Mouse (Mus musculus): ENCODE results near the gene Pcid2. TPM values are rescaled to one million over a fixed set of nuclear protein-coding genes. Genes with fewer than 3 reads are reported as not detected.

Pcid2 gene
- polyA plus RNA-seq, 1 experiment: 10.0 TPM

- Histone ChIP-seq H3K36me3 (replicated peaks; ENCODE audit: low read length) (peaks cover 91% of the 10 kb centered on the region), H3K9me3 (no peaks in the 10 kb centered on the region), H3K27me3 (replicated peaks) (no peaks in the 10 kb centered on the region), H3K4me1 (peaks cover 60% of the 10 kb centered on the region), H3K4me3 (replicated peaks) (peak overlapping the region; percentile 9)
- TF ChIP-seq GATA1 (IDR thresholded peaks at IDR 0.05; ENCODE audit: borderline replicate concordance, low read length) (no peak), FLI1 (IDR thresholded peaks at IDR 0.05; ENCODE audit: low read length) (no peak)
Observed at GRCm38 (mm10) chr8:13122887-13123421, 17.7 kb upstream of the Pcid2 start.

GRCm38 (mm10) chr8:13120882-13121665 is 15.8 kb upstream of the Pcid2 start:
- Histone ChIP-seq H3K4me3 (replicated peaks) (peak overlapping the region; percentile 40), H3K36me3 (replicated peaks; ENCODE audit: low read length) (peaks cover 82% of the 10 kb centered on the region), H3K9me3 (no peaks in the 10 kb centered on the region), H3K4me1 (peaks cover 68% of the 10 kb centered on the region), H3K27me3 (replicated peaks) (no peaks in the 10 kb centered on the region)
- TF ChIP-seq FLI1 (IDR thresholded peaks at IDR 0.05; ENCODE audit: low read length) (no peak), GATA1 (IDR thresholded peaks at IDR 0.05; ENCODE audit: borderline replicate concordance, low read length) (no peak)

GRCm38 (mm10) chr8:13118516-13118915 is 13.3 kb upstream of the Pcid2 start:
- Histone ChIP-seq H3K4me1 (peaks cover 52% of the 10 kb centered on the region), H3K27me3 (replicated peaks) (no peaks in the 10 kb centered on the region), H3K36me3 (replicated peaks; ENCODE audit: low read length) (peaks cover 80% of the 10 kb centered on the region), H3K4me3 (replicated peaks) (no peak overlapping the region), H3K9me3 (no peaks in the 10 kb centered on the region)
- no peak for TF ChIP-seq FLI1 (IDR thresholded peaks at IDR 0.05; ENCODE audit: low read length)
- no peak for TF ChIP-seq GATA1 (IDR thresholded peaks at IDR 0.05; ENCODE audit: borderline replicate concordance, low read length)

- Histone ChIP-seq H3K27me3 (replicated peaks) (no peaks in the 10 kb centered on the region), H3K4me1 (peaks cover 48% of the 10 kb centered on the region), H3K9me3 (no peaks in the 10 kb centered on the region), H3K36me3 (replicated peaks; ENCODE audit: low read length) (peaks cover 83% of the 10 kb centered on the region), H3K4me3 (replicated peaks) (no peak overlapping the region)
- no peak for TF ChIP-seq GATA1 (IDR thresholded peaks at IDR 0.05; ENCODE audit: borderline replicate concordance, low read length)
- TF ChIP-seq FLI1 (IDR thresholded peaks at IDR 0.05; ENCODE audit: low read length): no peak
Observed at GRCm38 (mm10) chr8:13117096-13117495, 11.8 kb upstream of the Pcid2 start.

GRCm38 (mm10) chr8:13113232-13113631 is 8.0 kb upstream of the Pcid2 start:
- Histone ChIP-seq H3K4me1 (peaks cover 46% of the 10 kb centered on the region), H3K4me3 (replicated peaks) (no peak overlapping the region), H3K9me3 (no peaks in the 10 kb centered on the region), H3K36me3 (replicated peaks; ENCODE audit: low read length) (peaks cover 69% of the 10 kb centered on the region), H3K27me3 (replicated peaks) (no peaks in the 10 kb centered on the region)
- TF ChIP-seq GATA1 (IDR thresholded peaks at IDR 0.05; ENCODE audit: borderline replicate concordance, low read length): no peak
- no peak for TF ChIP-seq FLI1 (IDR thresholded peaks at IDR 0.05; ENCODE audit: low read length)

GRCm38 (mm10) chr8:13111917-13112316 is 6.7 kb upstream of the Pcid2 start:
- Histone ChIP-seq H3K9me3 (no peaks in the 10 kb centered on the region), H3K4me3 (replicated peaks) (no peak overlapping the region), H3K36me3 (replicated peaks; ENCODE audit: low read length) (peaks cover 64% of the 10 kb centered on the region), H3K4me1 (peaks cover 49% of the 10 kb centered on the region), H3K27me3 (replicated peaks) (no peaks in the 10 kb centered on the region)
- TF ChIP-seq FLI1 (IDR thresholded peaks at IDR 0.05; ENCODE audit: low read length) (no peak), GATA1 (IDR thresholded peaks at IDR 0.05; ENCODE audit: borderline replicate concordance, low read length) (no peak)

- TF ChIP-seq GATA1 (IDR thresholded peaks at IDR 0.05; ENCODE audit: borderline replicate concordance, low read length): no peak
- no peak for TF ChIP-seq FLI1 (IDR thresholded peaks at IDR 0.05; ENCODE audit: low read length)
- peaks cover 66% of the 10 kb centered on the region for H3K4me1 ChIP-seq
- no peak overlapping the region for H3K4me3 ChIP-seq (replicated peaks)
- no peaks in the 10 kb centered on the region for H3K27me3 ChIP-seq (replicated peaks)
- H3K9me3 ChIP-seq: no peaks in the 10 kb centered on the region
- peaks cover 49% of the 10 kb centered on the region for H3K36me3 ChIP-seq (replicated peaks; ENCODE audit: low read length)
Observed at GRCm38 (mm10) chr8:13109416-13109960, 4.2 kb upstream of the Pcid2 start.

- peaks cover 71% of the 10 kb centered on the region for H3K4me1 ChIP-seq
- H3K4me3 ChIP-seq (replicated peaks): no peak overlapping the region
- TF ChIP-seq GATA1 (IDR thresholded peaks at IDR 0.05; ENCODE audit: borderline replicate concordance, low read length) (no peak), FLI1 (IDR thresholded peaks at IDR 0.05; ENCODE audit: low read length) (no peak)
- no peaks in the 10 kb centered on the region for H3K27me3 ChIP-seq (replicated peaks)
- H3K36me3 ChIP-seq (replicated peaks; ENCODE audit: low read length): peaks cover 45% of the 10 kb centered on the region
- no peaks in the 10 kb centered on the region for H3K9me3 ChIP-seq
Observed at GRCm38 (mm10) chr8:13108967-13109366, 3.7 kb upstream of the Pcid2 start.

- no peak for TF ChIP-seq FLI1 (IDR thresholded peaks at IDR 0.05; ENCODE audit: low read length)
- no peak for TF ChIP-seq GATA1 (IDR thresholded peaks at IDR 0.05; ENCODE audit: borderline replicate concordance, low read length)
- Histone ChIP-seq H3K4me3 (replicated peaks) (no peak overlapping the region), H3K9me3 (no peaks in the 10 kb centered on the region), H3K4me1 (peaks cover 77% of the 10 kb centered on the region), H3K27me3 (replicated peaks) (no peaks in the 10 kb centered on the region), H3K36me3 (replicated peaks; ENCODE audit: low read length) (peaks cover 37% of the 10 kb centered on the region)
Observed at GRCm38 (mm10) chr8:13107990-13108638, 2.9 kb upstream of the Pcid2 start.
